Mouse (Mus musculus): ENCODE measurements around the gene Myl6b.
"Not testable (repeated sequence)": the region's sequence is repeated elsewhere in the genome, so short reads cannot be mapped to it uniquely, and the experiment has no call there.

Gene Myl6b

GRCm38 (mm10) chr10:128518833-128519232 lies 20.3 kb upstream of the Myl6b start:
- DNase-seq (ENCODE audit: low read depth), result no peak

- DNase-seq (ENCODE audit: low read depth), result no peak
These were observed 18.2 kb upstream of the Myl6b start for GRCm38 (mm10) chr10:128516677-128517076.

GRCm38 (mm10) chr10:128516029-128516428 lies 17.5 kb upstream of the Myl6b start:
- DNase-seq (ENCODE audit: low read depth), result no peak

GRCm38 (mm10) chr10:128515044-128515443 lies 16.6 kb upstream of the Myl6b start:
- no peak for DNase-seq (ENCODE audit: low read depth)

GRCm38 (mm10) chr10:128511761-128512160 lies 13.3 kb upstream of the Myl6b start:
- no peak for DNase-seq (ENCODE audit: low read depth)

GRCm38 (mm10) chr10:128511189-128511588 lies 12.7 kb upstream of the Myl6b start:
- no peak for DNase-seq (ENCODE audit: low read depth)

- DNase-seq (ENCODE audit: low read depth), result no peak
These were observed 11.8 kb upstream of the Myl6b start for GRCm38 (mm10) chr10:128510301-128510700.

- DNase-seq (ENCODE audit: low read depth), result no peak
These were observed 11.3 kb upstream of the Myl6b start for GRCm38 (mm10) chr10:128509831-128510230.

GRCm38 (mm10) chr10:128509203-128509602 lies 10.7 kb upstream of the Myl6b start:
- no peak for DNase-seq (ENCODE audit: low read depth)

- no peak for DNase-seq (ENCODE audit: low read depth)
These were observed 9.8 kb upstream of the Myl6b start for GRCm38 (mm10) chr10:128508260-128508659.

- DNase-seq (ENCODE audit: low read depth), result no peak
These were observed 7.5 kb upstream of the Myl6b start for GRCm38 (mm10) chr10:128505974-128506373.

- DNase-seq (ENCODE audit: low read depth), result not testable (repeated sequence)
These were observed 6.8 kb upstream of the Myl6b start for GRCm38 (mm10) chr10:128505371-128505667.

- no peak for DNase-seq (ENCODE audit: low read depth)
These were observed 6.3 kb upstream of the Myl6b start for GRCm38 (mm10) chr10:128504641-128505370.

GRCm38 (mm10) chr10:128504012-128504411 lies 5.5 kb upstream of the Myl6b start:
- no peak for DNase-seq (ENCODE audit: low read depth)

- no peak for DNase-seq (ENCODE audit: low read depth)
These were observed 5.0 kb upstream of the Myl6b start for GRCm38 (mm10) chr10:128503532-128503931.

- DNase-seq (ENCODE audit: low read depth), result no peak
These were observed 3.9 kb upstream of the Myl6b start for GRCm38 (mm10) chr10:128502341-128502740.

- no peak for DNase-seq (ENCODE audit: low read depth)
These were observed 709 bp upstream of the Myl6b start for GRCm38 (mm10) chr10:128499116-128499671.

GRCm38 (mm10) chr10:128497134-128497737 lies 1.2 kb downstream of the Myl6b start:
- DNase-seq (ENCODE audit: low read depth), result no peak

- DNase-seq (ENCODE audit: low read depth), result no peak
These were observed 1.9 kb downstream of the Myl6b start for GRCm38 (mm10) chr10:128496509-128497077.

GRCm38 (mm10) chr10:128495903-128496302 lies 2.6 kb downstream of the Myl6b start:
- no peak for DNase-seq (ENCODE audit: low read depth)

GRCm38 (mm10) chr10:128495270-128495669 lies 3.2 kb downstream of the Myl6b start:
- DNase-seq (ENCODE audit: low read depth), result no peak

- DNase-seq (ENCODE audit: low read depth), result no peak
These were observed 3.7 kb downstream of the Myl6b start for GRCm38 (mm10) chr10:128494667-128495245.
